Mouse (Mus musculus): ENCODE data around the gene Elf1.

DNA sequence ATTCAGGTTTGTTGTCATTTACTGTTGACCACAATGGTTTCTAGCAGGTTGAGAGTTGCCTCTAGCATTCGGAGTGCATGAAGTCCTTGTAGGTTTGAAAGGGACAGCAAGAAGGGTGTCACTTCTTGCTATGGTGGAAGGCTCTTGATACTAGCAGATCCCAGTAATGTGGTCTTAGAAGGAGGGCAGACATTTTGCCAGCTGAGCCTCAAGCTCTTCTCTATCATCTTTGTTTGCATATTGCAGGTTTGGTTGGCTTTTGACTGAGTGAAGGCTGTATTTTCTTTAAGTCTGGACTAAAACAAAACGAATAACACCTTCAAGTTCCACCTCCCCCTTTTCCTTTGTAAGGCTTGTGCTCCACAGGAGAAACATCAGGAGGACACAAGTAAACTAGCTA is 35.8 kb downstream of the Elf1 start:
- TF ChIP-seq POLR2A (IDR thresholded peaks at IDR 0.05; ENCODE audit: low read depth, low read length) (no peak), CTCF (conservative IDR thresholded peaks at IDR 0.05; ENCODE audit: insufficient read depth, insufficient read length, low read depth, low read length) (no peak)
